Mouse (Mus musculus) gonadal fat pad, adult 2 months (tissue): ENCODE data around the gene Hip1. TPM values are rescaled to one million over a fixed set of nuclear protein-coding genes. Genes with fewer than 3 reads are reported as not detected.

Source experiments
- DNase-seq: peaks from one replicate; pipeline ENCODE4 v3.0.0-alpha.2; 2012; ENCODE audit warnings: low read depth
- polyA plus RNA-seq: library from polyadenylated mRNA; depleted of rRNA; stranded (reverse); fragments of >200 nt; gene quantifications from 2 replicates; pipeline ENCODE4 v1.2.3, GENCODE M21; 2012

Hip1 gene
- polyA plus RNA-seq, 1 experiment: 34.9 TPM

DNA sequence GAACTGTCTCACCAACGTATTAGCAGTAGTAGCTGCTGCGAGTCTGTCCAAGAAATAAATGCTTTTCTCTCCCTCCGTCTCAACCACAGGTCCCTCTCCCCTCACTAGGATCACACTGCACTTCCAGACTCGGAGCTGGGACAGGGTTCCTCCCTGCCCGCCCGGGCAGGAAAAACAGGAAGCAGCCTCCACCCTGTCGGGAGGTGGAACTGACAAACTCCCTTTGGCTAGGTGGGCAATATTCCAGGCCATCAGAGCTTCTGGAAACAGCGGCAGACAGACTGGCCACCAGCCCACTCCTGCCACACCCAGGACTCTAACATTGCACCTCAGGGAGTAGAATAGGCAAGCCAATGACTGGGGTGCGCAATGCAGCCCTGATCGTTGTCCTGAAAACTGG is 11.5 kb downstream of the Hip1 start:
- no peak for DNase-seq

DNA sequence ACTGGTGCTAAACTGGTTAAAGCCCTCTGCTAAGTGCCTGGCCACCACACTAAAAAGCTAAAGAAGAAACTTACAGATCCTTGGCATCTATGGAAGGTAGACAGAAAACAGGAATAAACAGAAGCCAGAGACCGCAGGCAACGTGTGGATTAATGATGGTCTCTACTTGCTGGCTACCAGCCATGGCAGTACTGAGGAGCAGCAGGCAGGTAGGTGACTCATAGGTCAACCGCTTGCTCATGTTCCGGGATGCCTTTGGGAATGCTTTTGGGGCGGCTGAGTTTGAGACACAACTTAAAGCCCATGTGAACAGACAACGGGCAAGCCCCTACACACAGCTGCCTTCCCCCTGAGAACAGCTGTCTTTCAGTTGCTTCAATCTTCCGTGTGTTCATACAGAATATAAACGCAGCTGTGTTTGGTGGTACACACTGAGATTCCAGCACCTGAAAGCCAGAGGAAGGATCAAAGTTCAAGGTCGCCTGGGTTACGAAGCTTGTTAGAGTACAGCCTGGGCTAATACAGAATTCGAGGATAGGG is 13.5 kb downstream of the Hip1 start:
- no peak for DNase-seq

DNA sequence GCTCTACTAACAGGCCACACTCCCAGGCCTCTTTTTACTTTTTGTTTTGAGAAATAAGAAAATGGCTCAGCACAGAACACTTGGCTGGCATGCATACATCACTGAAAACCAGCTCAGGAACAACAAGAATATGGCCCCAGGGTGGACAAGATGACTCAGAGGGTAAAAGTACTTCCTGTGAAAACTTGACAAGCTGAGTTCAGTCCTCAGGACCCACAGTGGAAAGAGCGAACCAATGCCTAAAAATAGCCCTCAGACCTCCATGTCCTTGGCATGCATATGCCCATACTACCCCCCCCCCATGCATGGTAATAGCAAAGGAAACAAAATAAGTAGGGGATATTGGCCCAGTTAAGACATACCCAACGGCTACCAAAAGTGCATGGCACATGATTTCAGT is 15.0 kb downstream of the Hip1 start:
- no peak for DNase-seq

DNA sequence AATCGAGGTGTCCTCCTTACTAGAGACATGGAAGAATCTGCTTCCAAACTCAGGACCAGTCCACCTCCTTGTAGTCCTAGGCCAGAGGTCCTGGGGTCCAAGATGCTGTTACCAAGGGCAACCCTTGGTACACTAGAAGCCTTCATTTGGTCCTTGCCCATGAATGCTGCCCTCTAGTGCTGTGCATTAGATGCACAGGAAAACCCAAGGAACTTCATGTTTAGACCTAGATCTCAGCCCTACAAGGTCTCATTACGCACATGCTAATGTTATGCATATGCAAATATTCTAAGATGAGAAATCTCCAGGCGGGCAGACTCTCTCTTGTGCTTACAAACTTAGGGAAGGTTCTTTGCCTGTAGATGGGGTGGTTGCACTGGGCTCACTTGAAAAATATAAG is 15.6 kb downstream of the Hip1 start:
- DNase-seq: no peak

DNA sequence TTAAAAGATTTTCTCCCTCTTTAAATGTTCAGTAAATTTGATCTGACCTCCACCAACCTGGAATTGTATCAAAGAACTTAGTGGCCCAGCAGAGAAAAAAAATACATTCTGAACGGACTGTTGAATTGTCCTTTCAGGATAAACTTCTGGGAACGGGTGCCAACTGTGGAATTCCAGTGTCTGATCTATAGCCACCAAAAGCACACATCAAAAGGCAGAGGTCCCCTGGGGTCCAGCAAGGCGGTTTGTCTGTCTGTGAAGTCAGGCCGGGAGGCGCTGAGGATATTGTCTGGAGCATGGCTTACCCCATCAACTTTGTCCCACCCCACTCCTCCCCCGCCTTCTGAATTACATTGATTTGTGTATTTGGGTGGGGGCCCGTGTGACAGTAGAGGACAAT is 16.9 kb downstream of the Hip1 start:
- DNase-seq: no peak

DNA sequence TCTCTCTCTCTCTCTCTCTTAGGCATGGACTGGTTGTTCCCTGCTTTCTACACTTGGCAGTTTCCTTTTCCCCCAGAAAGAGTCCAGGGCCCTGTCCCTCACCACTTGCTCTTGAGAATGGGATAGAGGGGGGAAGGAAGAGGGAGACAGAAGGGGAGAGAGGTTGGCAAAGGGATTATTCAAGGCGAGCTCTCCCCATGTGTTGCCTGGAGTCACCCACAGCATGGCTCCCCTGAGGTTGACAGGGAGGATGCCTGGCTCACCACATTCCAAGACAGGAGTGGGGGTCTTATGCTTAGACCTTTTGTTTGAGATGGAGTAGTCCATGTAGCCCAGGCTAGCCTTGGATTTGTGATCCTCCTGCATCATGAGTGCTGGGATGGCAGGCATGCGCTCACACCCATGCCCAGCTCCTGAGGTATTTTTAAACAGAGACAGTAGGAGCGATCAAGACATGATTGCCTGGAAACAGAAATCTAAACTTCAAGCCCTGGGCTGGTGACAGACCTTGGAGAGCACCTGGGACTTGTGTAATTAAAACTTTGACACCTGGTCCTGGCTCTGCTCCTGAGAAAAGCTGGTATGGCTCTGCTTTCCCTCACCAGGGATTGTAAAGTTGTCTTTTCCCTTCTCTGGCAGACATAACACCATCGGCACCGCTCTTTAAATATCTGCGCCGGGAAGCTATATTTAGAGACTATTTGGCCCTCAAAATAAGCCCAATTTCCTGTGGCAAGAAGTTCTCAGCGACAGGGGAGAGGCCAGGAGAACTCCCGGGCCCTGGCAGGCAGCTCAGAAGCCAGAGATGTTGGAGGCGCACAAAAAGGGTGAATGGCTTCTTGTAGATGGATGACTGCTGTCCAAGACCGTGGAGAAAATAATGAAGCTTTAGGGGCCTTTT is 20.0 kb downstream of the Hip1 start:
- no peak for DNase-seq

DNA sequence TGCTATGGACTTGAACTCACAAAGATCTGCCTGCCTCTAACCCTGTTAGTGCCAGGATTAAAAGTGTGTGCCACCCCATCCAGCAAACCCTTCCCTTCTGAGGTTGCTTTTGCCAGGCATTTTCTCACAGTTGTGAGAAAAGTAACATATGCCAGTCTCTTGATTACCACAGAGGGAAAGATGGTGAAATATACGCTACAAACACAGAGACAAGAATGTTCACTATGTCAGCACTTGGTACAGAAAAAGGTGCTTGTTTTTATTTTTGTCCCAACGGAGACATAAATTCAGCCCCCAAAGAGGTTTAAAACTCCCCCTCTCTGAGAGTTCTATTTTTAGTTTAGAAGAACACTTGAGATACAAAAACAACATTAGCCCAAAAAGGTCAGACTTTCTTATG is 20.8 kb downstream of the Hip1 start:
- no peak for DNase-seq

DNA sequence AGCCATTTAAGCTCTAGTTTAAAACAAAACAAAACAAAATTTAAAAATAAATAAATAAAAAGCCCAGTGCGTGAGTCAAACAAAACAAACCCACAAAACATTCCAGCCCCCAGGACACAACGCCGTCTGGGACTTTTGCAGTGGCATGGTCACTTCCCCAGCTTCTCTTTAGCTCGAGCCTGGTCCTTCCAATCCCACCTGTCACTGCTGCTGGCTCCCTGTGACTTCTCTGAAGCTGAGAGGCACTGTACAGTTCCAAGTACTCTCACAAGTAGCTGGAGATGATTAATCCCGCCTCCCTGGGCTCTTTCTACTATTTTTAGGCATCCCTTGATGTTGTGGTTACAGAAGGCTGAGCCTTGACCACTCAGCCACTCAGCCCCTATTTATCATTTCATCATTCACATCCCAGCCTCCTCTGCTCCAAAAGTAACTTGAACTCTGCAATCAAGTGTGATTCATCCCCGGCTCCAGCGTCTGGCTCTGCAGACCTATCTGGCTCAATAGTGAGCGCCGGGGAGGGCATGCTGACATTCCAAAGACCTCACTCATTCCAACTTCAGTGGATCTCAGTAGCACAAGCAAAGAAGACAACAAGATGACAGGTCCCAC is 22.7 kb downstream of the Hip1 start:
- no peak for DNase-seq

DNA sequence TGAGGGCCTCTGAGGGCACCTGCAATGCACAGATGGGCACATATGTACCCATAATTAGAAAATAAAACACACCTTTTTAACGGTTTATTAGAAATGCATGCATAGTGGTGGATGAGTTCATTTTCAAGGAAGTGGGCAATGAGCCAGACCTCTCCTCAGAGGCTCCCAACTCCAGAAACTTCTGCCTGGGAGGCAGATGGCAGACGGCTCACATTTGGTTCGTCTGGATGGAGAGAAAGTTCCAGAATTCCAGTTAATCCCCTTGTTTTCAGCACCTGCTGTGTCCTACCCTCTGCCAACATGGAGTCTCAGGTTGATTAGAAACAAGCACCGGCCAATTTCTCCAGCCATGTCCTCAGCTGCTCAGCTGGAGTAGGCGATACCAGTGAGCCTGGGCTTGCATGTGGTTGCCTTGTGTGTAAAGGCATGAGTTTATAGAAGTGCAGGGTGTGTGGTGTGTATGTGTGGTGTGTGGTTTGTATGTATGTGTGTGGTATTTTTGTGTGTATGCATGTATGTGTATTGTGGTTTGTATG is 27.5 kb downstream of the Hip1 start:
- no peak for DNase-seq

DNA sequence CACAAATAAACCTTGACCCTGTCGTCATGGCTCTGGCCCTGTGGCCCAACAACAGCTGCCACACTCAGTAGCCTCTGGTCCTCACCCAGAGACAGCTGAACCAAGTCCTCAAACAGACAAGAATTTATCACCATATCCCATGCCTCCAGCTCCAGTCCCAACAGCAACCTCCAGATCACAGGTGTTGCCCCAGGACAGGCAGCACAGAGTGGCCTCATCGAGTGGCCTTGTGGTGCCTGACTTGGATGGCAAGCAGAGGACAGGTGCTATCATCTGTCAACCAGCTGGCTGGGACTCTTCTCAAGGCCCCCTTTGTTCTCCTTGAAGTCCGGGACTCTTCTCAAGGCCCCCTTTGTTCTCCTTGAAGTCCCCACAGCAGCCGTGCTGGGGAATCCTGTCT is 31.8 kb downstream of the Hip1 start:
- DNase-seq: no peak

DNA sequence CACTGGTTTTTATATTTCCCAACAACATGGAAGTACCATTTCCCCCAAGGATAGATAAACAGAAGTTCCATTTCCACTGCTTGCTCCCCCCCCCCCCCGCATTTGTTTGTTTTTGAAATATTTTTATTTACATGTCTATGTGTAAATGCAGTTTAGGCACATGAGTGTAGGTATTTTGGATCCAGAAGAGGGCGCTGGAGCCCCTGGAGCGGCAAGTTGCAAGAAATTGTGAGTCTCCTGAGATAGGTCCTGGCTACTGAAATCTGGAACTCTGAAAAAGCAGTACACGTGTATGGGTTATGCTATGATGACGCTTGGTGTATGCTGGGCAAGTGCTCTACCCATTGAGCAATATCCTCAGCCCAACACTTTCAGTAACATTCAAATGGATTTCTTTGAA is 33.8 kb downstream of the Hip1 start:
- DNase-seq: no peak

DNA sequence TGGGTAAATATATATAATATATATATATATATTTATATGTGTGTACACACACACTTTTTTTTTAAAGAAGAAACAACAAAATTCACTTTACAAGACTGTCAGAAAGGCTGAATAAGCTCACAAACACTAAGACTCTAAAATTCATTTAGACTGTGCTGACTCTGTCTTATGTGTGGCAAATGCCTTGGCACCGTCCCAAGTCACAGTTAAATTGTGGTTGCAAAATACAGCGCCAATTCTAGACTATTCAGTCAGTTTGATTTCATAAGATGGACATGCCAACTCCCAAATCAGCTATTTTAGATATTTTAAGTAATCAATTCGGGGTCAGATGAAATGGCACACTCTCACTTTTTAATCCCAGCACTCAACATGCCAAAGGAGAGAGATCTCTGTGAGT is 36.6 kb downstream of the Hip1 start:
- DNase-seq: no peak

DNA sequence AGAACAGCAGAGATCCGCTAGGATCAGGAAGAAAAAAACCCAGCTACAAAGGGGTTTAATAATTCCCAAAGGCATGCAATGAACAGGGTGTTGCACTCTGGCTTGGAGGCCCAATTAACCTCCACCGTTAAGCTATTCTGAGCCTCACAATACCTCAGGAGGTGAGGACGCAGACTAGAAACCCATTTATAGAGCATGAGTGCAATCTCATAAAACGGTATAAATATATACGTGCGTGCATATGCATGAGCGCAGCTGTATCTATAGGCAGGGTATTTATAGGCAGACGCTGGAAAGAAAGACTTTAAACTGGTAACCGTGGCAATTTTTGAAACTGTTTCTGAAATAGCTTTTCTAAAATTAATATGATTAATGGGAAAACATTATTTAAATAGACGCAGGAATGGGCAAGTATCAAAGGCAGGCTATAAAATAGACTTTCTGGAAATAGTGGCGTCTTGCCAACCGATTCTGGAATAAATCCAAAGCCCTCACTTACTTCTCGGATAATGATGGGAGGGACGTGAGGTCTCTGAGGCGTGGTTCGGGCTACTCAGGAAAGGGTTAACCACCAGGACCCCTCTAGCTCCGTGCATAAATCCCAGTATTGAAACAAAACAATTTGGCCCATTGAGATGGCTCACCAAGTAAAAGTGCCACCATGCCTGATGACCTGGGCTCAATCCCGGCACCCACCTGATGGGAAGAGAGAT is 37.2 kb downstream of the Hip1 start:
- no peak for DNase-seq

DNA sequence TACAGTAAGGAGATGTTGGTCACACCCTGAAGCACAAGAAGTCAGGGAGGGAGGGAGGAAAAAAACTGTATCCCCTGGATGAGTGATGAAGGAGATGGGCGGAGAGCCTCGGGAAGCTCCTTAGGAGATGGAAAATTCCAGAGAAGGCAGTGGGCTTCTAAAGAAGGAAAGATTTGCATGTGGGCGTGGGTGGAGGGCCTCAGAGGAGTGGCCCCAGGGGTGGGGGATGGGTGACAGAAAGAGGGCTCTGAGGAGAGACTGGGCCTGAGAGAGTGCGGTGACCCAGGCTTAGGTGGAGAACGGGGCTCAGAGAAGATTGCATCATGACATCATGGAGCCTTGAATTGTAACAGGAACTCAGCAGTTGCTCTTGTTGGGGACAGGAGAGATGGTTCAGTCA is 39.5 kb downstream of the Hip1 start:
- DNase-seq: no peak

DNA sequence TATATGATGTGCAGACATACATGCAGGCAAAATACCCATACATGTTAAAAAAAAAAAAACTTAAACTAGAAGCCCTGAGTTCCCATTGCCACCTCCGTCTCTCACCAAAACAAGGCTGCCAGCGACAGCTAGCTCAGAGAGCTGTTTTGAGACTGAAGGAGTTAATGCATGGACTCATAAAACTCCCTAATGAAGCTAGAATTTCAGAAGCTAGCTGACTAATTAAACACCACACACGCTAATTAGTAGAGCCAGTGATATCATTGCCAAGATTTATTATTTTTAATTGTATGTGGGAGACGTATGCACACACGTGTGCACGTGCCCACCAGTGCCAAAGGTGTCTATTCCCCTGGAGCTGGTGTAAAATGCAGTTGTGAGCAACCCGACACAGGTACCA is 42.0 kb downstream of the Hip1 start:
- no peak for DNase-seq

DNA sequence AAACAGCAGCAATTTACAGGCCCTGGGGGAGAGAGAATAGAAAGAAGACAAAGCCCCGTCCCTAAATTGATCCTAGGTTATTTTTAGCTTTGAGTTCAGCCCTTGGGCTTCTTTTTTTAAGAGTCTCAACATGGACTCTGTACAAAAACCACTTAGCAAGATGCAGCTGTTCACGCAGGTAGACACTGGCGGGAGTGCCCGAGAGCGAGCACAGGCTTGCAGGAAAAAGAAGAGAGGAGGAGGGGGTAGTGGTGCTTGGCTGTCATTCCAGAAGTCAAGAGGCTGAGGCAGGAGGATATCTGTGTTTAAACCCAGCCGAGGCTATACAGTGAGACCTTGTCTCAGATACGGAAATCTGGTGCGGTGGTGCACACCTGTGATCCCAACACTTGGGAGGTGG is 42.9 kb downstream of the Hip1 start:
- no peak for DNase-seq

DNA sequence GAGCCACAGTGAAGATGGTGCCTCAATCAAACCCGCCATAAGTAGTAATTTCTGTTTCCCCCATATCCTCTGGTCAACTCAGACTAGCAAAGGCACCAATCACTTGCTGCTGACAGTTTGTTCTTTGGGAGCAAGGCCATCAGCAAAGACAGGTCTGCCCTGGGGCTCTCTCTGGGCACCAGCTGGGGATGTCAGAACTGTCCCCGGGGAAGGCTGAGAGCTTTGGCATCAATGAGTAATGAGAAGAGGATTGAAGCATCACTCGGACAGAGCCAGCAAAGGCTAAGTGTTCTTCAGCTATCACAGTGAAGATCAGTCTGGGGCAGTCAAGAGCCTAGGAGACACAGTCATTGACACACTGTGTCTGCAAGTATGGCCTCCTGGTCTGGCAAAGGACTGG is 46.0 kb downstream of the Hip1 start:
- no peak for DNase-seq

DNA sequence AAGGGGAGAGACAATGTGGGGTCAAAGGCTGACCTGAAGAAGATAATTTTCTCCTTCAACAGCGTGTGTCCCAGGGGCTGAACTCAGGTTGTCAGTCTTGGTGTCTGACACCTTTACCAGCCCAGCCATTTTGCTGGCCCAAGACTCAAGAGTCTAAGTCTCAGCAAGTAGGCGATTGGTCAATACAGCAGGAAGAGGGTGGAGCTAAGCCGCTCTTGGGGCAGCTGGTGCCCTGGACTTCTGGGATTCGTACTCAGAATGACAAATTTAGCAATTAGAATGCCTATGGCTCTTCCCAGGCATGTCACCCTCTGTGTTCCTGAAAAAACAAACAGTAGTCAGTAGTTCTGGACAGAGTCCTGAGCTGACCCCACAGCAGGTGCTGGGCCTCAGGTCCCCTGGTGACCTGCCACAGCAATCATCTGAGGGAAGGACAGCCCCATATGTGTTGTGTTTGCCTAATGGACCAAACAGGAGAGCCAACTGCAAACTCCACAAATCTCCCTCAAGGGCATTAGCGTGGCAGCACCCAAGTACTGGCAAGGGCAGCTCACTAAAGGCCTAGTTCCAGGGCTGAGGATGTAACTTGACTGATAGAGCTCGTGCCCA is 47.5 kb downstream of the Hip1 start:
- DNase-seq: no peak

DNA sequence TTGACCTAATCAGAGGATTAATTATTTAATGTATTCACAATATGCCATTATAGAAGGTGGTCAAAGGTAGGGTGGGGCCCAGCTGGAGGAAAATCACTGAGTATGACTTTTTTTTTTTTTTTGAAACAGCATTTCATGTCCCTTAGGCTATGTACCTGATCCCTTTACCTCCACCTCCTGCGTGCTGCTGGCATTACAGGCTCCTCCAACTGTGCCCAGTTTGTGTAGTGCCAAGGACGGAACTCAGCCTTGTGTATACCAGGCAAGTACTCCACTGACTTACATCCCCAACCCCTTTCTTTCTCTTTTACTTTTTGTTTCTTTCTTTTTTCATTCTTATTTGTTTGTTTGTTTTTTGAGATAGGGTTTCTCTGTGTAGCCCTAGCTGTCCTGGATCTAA is 48.4 kb downstream of the Hip1 start:
- DNase-seq: no peak

DNA sequence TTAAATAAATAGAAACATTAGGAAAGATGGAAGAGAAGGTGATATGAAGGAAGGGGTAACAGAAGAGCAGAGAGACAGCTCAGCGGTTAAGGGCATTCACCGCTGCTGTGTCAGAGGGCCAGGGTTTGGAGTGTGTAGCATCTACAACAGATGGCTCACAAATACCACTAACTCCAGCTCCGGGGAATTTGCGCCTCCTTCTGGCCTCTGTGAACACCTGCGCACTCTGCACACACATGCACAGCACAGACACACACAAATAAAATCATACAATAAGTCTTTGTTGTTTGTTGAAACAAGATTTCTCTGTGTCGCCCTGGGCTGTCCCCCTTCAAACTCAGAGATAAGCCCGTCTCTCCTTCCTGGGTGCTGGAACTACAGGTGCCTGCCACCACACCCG is 49.4 kb downstream of the Hip1 start:
- DNase-seq: no peak

DNA sequence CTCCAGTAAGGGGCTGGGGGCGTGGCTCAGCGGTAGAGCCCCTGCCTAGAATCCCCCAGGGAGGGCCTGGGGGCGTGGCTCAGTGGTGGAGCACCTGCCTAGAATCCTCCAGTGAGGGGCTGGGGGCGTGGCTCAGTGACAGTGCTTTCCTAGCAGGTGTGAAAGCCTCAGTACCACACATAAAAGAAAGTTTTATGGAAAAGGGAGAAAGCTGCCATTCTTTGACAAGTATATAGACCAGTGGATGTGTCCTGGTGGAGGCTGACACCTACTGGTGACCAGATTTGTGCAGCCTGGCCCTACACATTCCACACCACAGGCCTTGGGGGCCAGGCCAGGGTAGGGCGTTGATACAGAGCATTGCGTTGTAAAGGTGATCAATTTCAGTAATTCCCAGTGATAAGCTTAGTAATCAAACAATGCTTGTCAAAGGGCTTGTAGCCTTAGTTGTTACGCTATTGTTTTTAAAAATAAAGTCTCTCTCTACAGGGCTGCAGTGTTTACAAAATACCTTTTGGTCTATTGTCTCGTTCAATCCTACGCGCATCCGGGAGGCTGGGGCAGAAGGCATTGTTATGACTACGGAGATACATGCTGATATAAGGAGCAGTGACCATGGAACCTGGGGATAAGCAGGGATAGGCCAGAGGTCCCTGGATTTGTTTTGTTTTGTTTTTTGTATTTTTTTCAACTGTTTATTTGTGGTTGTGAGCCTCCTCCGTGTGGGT is 50.6 kb downstream of the Hip1 start:
- no peak for DNase-seq
